Mouse (Mus musculus): Measurements from ENCODE around the gene Fam122a. TPM values are rescaled to one million over a fixed set of nuclear protein-coding genes. Genes with fewer than 3 reads are reported as not detected.

Gene Fam122a
- polyA plus RNA-seq, 1 experiment: 34.3 TPM

GRCm38 (mm10) chr19:24513105-24513843 is 36.1 kb upstream of the Fam122a start:
- no peak for TF ChIP-seq POLR2A (IDR thresholded peaks at IDR 0.05; ENCODE audit: borderline replicate concordance, extremely low read depth, insufficient read depth, insufficient read length, poor library complexity, severe bottlenecking)
- TF ChIP-seq CTCF (IDR thresholded peaks at IDR 0.05; ENCODE audit: borderline replicate concordance, extremely low read depth, insufficient read depth, insufficient read length): no peak
- DNase-seq (ENCODE audit: low read depth): peak; percentile 8

GRCm38 (mm10) chr19:24511939-24512338 is 34.8 kb upstream of the Fam122a start:
- DNase-seq (ENCODE audit: low read depth): no peak
- TF ChIP-seq CTCF (IDR thresholded peaks at IDR 0.05; ENCODE audit: borderline replicate concordance, extremely low read depth, insufficient read depth, insufficient read length) (no peak), POLR2A (IDR thresholded peaks at IDR 0.05; ENCODE audit: borderline replicate concordance, extremely low read depth, insufficient read depth, insufficient read length, poor library complexity, severe bottlenecking) (no peak)

- TF ChIP-seq CTCF (IDR thresholded peaks at IDR 0.05; ENCODE audit: borderline replicate concordance, extremely low read depth, insufficient read depth, insufficient read length) (no peak), POLR2A (IDR thresholded peaks at IDR 0.05; ENCODE audit: borderline replicate concordance, extremely low read depth, insufficient read depth, insufficient read length, poor library complexity, severe bottlenecking) (no peak)
- no peak for DNase-seq (ENCODE audit: low read depth)
These were observed 32.2 kb upstream of the Fam122a start for GRCm38 (mm10) chr19:24509391-24509790.

GRCm38 (mm10) chr19:24508087-24508767 is 31.1 kb upstream of the Fam122a start:
- no peak for TF ChIP-seq POLR2A (IDR thresholded peaks at IDR 0.05; ENCODE audit: borderline replicate concordance, extremely low read depth, insufficient read depth, insufficient read length, poor library complexity, severe bottlenecking)
- no peak for TF ChIP-seq CTCF (IDR thresholded peaks at IDR 0.05; ENCODE audit: borderline replicate concordance, extremely low read depth, insufficient read depth, insufficient read length)
- DNase-seq (ENCODE audit: low read depth): peak; percentile 52

GRCm38 (mm10) chr19:24502736-24503421 is 25.7 kb upstream of the Fam122a start:
- TF ChIP-seq POLR2A (IDR thresholded peaks at IDR 0.05; ENCODE audit: borderline replicate concordance, extremely low read depth, insufficient read depth, insufficient read length, poor library complexity, severe bottlenecking) (no peak), CTCF (IDR thresholded peaks at IDR 0.05; ENCODE audit: borderline replicate concordance, extremely low read depth, insufficient read depth, insufficient read length) (no peak)
- no peak for DNase-seq (ENCODE audit: low read depth)

GRCm38 (mm10) chr19:24501525-24501924 is 24.4 kb upstream of the Fam122a start:
- no peak for TF ChIP-seq CTCF (IDR thresholded peaks at IDR 0.05; ENCODE audit: borderline replicate concordance, extremely low read depth, insufficient read depth, insufficient read length)
- no peak for TF ChIP-seq POLR2A (IDR thresholded peaks at IDR 0.05; ENCODE audit: borderline replicate concordance, extremely low read depth, insufficient read depth, insufficient read length, poor library complexity, severe bottlenecking)
- no peak for DNase-seq (ENCODE audit: low read depth)

- TF ChIP-seq CTCF (IDR thresholded peaks at IDR 0.05; ENCODE audit: borderline replicate concordance, extremely low read depth, insufficient read depth, insufficient read length): no peak
- TF ChIP-seq POLR2A (IDR thresholded peaks at IDR 0.05; ENCODE audit: borderline replicate concordance, extremely low read depth, insufficient read depth, insufficient read length, poor library complexity, severe bottlenecking): no peak
- DNase-seq (ENCODE audit: low read depth): no peak
These were observed 23.3 kb upstream of the Fam122a start for GRCm38 (mm10) chr19:24500431-24500830.

GRCm38 (mm10) chr19:24499291-24499690 is 22.1 kb upstream of the Fam122a start:
- DNase-seq (ENCODE audit: low read depth): no peak

GRCm38 (mm10) chr19:24493887-24494286 is 16.7 kb upstream of the Fam122a start:
- TF ChIP-seq POLR2A (IDR thresholded peaks at IDR 0.05; ENCODE audit: borderline replicate concordance, extremely low read depth, insufficient read depth, insufficient read length, poor library complexity, severe bottlenecking) (no peak), CTCF (IDR thresholded peaks at IDR 0.05; ENCODE audit: borderline replicate concordance, extremely low read depth, insufficient read depth, insufficient read length) (no peak)
- DNase-seq (ENCODE audit: low read depth): no peak

More at GRCm38 (mm10) chr19:24499291-24499690, 22.1 kb upstream of the Fam122a start:
- TF ChIP-seq POLR2A (IDR thresholded peaks at IDR 0.05; ENCODE audit: borderline replicate concordance, extremely low read depth, insufficient read depth, insufficient read length, poor library complexity, severe bottlenecking) (no peak), CTCF (IDR thresholded peaks at IDR 0.05; ENCODE audit: borderline replicate concordance, extremely low read depth, insufficient read depth, insufficient read length) (no peak)

- no peak for DNase-seq (ENCODE audit: low read depth)
- TF ChIP-seq CTCF (IDR thresholded peaks at IDR 0.05; ENCODE audit: borderline replicate concordance, extremely low read depth, insufficient read depth, insufficient read length): no peak
- no peak for TF ChIP-seq POLR2A (IDR thresholded peaks at IDR 0.05; ENCODE audit: borderline replicate concordance, extremely low read depth, insufficient read depth, insufficient read length, poor library complexity, severe bottlenecking)
These were observed 14.7 kb upstream of the Fam122a start for GRCm38 (mm10) chr19:24491824-24492223.

- DNase-seq (ENCODE audit: low read depth): no peak
- no peak for TF ChIP-seq CTCF (IDR thresholded peaks at IDR 0.05; ENCODE audit: borderline replicate concordance, extremely low read depth, insufficient read depth, insufficient read length)
- no peak for TF ChIP-seq POLR2A (IDR thresholded peaks at IDR 0.05; ENCODE audit: borderline replicate concordance, extremely low read depth, insufficient read depth, insufficient read length, poor library complexity, severe bottlenecking)
These were observed 13.1 kb upstream of the Fam122a start for GRCm38 (mm10) chr19:24490275-24490674.
